Mouse (Mus musculus): ENCODE measurements around the gene R3hdm1.
"Not testable (repeated sequence)": the region's sequence is repeated elsewhere in the genome, so short reads cannot be mapped to it uniquely, and the experiment has no call there.

The R3hdm1 gene

DNA sequence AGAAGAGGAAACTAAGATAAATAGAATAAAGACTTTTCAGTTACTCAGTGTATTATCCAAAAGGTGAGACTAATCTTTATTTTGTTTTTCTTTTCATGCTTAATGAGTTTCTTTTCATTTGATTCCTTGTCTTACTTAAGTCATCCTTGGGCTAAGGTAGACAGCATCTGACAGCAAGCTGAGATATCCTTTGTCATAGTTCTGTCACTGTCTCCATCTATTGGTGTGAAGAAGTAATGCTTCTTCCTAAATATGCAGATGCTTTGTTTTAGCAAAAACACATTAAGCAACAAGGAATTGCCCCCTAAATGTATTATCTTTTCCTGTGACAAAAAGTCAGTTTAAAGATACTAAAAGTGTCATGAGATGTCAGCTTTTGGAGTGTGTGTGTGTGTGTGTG is 37.9 kb downstream of the R3hdm1 start:
- no peak for DNase-seq

DNA sequence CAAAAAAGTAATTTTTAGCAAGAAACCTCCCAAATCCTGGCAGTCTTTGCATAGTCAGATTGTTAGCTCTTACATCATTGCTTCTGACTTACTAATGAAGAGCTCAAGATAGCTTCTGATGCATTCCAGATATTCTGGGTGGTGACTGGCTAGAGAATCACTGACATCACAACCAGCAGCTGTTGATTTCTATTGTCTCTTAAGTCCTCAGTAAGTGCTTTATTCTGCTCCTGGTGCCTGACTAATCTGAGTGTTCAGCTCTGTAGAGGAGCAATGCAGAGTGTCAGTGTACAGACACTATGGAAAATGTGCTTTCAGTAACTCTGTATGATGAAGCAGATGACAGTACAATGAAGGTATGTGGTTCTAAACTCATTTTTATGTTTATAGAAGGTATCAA is 38.6 kb downstream of the R3hdm1 start:
- no peak for DNase-seq

DNA sequence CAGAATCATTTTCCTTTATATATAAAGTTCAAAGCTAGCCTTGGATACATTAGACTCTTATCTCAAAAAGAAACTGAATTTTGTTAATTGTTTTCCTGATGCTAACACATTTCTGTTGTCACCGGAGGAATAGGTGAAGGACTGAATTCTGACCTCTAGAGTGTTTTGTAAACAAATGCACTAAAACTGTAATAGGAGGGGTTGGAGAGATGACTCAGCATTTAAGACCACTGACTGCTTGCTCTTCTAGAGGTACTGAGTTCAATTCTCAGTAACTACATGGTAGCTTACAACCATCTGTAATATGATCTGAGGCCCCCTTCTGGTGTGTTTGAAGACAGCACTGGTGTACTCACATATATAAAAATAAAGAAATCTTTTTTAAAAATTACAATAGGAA is 63.9 kb downstream of the R3hdm1 start:
- DNase-seq = no peak

DNA sequence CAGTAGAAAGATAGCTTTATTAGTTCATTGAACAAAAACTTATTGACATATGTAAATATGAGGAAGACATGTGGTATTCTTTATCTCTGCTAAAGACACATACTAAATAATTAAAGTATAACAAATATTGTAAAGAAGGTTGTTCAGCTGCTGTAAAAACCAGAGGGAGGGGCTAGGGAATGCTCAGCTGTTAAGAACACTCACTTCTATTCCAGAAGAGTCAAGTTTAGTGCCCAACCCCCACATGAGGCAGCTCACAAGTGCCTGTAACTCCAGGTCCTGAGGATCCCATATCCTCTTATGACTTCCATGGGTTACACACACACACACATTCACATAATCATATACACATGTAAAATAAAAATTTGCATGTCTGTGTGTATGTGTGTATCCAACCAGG is 67.0 kb downstream of the R3hdm1 start:
- no peak for DNase-seq

DNA sequence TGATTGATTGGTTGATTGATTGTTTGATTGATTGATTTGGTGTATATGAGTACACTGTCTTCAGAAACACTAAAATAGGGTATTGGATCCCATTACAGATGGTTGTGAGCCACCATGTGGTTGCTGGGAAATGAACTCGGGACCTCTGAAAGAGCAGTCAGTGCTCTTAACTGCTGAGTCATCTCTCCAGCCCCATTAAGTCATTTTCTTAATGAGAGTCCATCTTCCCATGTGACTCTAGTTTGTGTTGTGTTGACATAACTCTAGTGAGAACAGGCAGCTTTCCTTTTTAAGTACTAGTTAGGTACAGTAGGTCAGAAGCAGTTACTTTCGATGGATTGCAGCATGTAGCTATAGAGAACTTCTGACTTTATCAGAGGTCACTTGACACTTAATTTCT is 88.3 kb downstream of the R3hdm1 start:
- DNase-seq = no peak

DNA sequence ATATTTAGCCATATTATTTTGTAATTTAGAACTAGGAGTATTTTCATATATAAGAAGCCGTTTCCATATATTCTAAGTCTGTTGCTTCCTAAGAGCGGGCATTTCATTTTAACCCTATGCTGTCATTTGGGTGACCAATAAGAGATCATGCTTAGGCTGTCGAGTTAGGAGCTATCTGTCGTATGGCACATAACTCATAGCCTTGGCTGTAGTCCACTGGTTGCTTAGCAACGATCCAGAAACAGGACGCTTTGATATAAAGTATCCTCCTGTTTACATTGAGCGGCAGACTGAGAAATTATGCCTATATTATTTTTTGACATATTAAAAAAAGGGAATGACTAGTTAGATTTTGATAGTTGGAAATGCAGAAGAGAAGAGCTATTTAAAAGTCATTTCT is 89.3 kb downstream of the R3hdm1 start:
- DNase-seq = no peak

DNA sequence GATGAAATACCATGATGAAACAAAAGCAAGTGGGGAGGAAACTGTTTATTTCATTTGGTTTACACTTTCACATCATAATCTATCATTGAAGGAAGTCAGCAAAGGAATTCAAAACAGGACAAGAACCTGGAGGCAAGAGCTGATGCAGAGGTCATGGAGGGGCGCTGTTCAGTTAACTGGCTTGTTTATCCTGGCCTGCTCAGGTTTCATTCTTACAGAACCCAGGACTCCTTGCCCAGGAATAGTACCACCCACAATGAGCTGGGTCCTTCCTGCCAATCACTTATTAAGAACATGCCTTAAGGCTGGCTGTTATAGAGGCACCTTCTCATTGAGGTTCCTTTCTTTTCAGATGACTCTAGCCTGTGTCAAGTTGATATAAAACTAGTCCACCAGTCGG is 90.9 kb downstream of the R3hdm1 start:
- no peak for DNase-seq

DNA sequence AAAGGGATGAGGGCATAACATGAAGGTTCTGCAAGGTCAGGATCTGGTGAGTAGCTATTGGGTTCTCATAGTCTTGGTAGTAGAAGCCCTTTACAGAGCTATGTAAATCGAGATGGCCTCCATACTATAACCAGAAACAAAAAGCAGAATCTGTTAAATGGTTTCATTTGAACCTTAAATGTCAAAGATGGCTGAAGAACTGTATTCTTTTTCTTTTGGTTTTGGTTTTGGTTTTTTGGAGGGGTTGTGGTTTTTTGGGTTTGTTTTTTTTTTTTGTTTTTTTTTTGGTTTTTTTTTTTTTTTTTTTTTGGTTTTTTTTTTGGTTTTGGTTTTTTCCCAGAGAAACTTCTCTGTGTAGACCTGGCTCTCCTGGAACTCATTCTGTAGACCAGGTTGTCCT is 94.3 kb downstream of the R3hdm1 start:
- DNase-seq = no peak

DNA sequence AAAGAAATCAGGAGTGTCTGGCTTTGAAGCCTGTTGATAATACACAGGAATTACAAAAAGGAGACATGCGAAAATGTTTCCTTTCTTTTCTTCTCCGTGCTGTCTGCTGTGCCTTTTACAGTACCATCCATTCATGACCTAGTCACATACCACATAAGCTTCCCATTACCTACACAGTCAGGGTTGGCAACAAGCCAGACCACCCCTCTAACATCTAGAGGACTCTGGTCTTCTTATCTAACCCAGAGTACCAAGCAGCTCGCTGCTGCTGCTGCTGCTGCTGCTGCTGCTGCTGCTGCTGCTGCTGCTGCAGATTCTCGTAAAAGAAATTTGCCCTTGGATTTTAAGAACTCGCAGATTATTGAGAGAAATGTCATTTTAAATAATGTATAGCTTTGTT is 110.2 kb downstream of the R3hdm1 start:
- no peak for DNase-seq

DNA sequence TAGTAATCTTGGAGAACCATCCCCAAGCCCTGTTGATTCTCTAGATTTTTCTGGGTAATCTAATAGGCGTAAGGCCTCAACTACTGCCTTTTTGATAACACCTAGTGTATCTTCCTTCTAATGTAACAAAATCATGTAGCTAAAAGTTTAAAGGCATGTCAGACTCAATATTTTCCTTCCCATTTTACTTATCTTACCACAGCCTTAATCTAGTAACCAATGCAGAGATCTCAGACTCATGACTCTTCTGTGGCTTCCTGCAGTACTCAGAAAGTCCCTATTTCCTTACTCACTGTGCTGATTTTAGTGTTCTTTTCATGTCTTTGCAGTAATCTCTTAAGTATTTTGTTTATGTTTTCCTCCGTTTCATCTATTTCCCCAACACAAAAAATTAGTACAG is 118.8 kb downstream of the R3hdm1 start:
- no peak for DNase-seq

DNA sequence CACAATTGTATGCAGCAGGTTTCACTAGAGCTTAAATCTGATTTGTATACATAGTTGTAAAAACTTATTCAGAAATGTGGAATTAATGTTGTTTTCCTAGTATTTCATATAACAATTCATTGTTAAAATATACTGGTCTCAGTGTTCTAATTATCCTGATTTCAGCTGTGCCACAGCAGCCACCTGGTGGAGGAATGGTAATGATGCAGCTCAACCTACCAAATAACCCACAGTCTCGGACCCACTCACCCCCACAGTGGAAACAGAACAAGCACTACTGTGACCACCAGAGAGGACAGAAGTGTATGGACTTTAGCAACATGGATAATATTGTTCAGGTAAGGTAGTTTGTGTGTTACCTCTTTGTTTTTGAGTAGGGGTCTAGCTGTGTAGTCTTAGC is 120.2 kb downstream of the R3hdm1 start:
- DNase-seq = no peak

DNA sequence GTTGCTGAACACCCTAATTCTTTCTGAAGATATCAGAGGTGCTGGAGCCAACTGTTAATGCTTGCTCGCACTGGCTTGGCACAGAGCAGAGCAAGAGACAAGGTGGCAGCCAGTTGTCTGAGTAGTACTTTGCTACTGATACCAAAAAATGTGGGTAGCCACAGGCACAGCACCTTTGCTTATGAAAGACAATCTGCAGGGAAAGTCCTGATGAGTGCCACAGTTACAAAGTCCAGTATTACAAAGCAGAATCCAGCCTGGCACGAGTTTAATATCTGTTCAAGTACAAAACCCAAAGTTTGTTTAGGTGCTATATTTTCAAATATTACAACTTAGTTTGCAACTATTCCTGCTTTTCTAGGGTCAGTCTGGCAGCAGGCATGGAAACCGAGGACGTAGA is 132.1 kb downstream of the R3hdm1 start:
- no peak for DNase-seq

DNA sequence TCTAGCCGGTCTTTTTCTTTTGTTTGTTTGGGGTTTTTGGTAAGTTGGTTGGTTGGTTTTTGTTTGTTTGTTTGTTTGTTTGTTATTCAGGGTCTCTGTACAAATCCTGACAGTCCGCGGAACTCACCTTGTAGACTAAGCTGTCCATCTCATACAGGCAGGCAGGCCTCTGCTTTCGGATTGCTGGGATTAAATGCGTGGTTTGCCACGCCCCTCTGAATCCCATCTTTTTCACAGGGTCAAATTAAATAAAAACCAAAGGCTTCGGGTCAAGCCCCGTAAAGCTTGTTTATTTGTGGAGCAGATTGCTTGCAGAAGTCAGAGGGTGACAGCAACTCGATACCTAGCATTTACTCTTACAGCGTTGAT is 140.5 kb downstream of the R3hdm1 start, which contains the start of gene Ubxn4:
Ubxn4 (plus strand) TSS at position 338 of the 369 bp plus-strand sequence.
- no peak for DNase-seq

DNA sequence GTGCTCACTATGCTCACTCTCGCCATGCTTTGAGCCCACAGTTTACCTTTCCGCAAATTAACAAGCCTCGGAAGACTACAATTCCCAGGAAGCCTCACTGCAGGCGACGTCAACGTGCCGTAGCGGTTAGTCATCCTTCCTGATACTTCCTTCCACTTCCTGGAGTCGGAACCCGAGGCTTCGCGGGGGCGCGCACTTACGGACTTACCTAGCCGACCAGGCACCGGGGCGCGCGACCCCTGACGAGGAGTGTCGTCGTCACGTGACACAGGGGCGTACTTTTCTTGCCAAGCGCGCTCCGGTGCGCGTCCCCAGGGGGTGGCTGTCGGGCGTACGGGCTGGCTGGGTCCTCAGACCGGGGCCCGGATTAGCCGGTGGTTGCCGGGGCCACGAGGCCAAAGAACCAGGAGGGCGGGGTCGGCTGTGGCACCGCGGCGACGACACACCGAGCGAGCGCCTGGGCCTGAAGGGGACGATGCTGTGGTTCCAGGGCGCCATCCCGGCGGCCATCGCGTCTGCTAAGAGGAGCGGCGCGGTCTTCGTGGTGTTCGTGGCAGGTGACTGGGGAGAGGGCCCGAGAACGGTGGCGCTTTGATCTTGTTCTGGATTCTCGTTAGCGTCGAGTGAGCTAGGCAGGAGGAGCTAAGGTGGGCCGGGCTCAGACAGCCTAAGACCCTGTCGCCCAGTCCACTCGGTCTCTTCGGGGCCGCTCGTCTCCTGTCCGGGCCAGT is 141.1 kb downstream of the R3hdm1 start:
- DNase-seq = peak; percentile 98

DNA sequence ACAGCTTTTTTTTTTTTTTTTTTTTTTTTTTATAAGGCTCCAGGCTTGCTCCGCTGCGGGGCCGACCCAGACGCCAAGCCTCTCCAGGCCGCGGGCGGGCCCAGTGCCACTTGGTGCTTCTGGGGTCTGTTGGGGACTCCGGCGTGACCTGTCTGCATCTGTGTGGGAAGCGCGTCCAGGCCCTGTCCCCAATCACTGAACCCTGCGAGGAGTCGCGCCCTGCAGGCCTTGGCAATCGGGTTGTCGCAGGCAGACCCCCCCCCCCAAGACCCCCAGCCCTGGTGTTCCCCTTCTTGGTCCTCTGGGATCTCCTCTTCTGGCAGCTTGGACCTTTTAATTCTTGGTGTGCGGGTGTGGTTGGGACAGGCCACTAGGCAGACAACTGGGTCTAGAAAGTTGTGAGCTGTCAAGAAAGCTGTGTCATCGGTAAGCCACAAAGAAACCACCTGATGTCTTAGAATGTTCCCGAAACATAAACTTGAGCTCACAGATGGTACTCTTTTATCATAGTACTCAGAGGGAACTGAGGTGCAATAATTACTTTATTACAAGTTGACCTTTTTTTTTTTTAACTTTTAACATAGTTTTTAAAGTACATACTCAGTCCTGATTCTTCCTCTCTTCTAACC is 141.7 kb downstream of the R3hdm1 start:
- DNase-seq = no peak

DNA sequence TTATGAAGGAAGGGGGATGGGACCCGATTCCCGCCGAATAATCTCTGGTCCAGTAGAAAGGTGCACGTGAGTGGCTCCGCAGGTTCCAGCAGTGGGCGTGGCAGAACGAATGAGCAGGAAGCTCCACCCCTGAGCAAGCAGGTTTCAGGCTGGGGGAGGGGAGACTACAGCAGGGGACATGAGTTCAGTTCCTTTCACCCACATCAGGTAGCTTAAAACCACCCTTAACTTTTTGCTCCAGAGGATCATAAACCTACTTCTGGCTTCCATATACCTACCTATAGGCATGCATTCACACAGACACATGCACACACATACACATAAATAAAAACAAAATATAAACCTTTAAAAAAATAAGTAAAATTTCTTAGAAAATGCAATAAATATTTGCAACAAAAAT is 164.0 kb downstream of the R3hdm1 start:
- not testable (repeated sequence) for DNase-seq

DNA sequence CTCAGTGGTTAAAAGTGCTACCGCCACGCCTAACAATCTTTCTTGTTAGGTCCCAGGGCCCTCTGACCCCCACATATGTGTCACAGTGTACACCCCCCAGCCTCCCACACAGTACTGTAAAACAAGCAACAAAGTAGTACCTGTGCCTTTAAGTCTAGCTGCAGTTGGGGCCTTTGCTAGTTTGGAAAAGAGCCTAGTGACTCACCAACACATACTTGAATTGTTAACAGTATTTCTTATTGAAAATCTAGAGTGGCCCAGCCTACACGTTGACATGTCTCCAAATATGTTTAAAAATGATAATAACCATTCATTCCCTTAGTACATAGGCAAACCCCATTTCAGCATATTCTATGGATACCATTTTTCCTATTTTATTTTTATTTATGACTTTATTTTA is 167.6 kb downstream of the R3hdm1 start:
- DNase-seq = no peak

DNA sequence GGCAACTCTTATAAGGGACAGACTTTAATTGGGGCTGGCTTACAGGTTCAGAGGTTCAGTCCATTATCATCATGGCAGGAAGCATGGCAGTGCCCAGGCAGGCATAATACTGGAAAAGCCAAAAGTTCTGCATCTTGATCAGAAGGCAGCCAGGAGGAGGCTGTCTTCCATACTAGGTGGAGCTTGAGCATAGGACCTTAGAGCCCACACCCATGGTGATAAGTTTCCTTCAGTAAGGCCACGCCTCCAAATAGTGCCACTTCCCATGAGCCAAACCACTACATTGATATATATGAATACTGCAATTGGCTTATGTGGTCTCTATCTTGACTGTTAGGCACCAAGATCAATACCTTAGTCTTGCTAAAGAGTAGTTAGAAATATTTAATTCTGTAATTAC is 172.8 kb downstream of the R3hdm1 start:
- no peak for DNase-seq

DNA sequence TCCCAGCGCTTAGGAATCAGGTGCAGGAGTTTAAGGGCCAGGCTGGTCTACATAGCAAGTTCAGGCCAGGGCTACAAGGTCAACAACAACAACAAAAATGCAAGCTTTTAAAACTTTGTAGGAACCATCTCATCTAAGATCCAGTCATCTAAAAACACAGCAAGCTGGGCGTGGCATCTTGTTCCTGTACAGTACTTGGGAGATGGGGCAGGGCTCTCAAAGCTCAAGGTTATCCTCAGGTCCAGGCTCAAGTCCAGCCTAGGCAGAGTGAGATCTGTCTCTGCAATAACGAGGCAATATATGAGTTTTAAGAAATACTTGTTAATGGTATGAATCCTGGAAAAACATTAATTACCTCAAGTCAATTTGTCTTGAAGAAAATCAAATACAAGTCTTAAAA is 175.5 kb downstream of the R3hdm1 start:
- no peak for DNase-seq

DNA sequence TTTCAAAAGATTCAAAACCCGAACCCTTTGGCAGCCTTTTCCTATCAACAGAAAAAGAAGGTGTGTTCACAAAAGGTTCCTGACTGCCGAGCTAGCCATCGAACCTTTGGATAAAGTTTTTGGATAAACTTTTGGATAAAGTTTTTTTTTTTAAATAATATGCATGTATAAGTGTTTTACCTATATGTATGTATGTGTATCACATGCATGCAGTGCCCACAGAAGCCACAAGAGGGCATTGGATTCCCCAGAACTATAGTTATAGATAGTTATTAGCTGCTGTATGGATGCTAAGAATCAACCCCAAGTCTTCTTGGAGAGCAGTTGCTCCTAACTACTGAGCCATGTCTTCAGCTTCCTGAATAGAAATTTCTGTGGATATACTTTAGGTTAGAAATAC is 178.7 kb downstream of the R3hdm1 start:
- DNase-seq = no peak

DNA sequence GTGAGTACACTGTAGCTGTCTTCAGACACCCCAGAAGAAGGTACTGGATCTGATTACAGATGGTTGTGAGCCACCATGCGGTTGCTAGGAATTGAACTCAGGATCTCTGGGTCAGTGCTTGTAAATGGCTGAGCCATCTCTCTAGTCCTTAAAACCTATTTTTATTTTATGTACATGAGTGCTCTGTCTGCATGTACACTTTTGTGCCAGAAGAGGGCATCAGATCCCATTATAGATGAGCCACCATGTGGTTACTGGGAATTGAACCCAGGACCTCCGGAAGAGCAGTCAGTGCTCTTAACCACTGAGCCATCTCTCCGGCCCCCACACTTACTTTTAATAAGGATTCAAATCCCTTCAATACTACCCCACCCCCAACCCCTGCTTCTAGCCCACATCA is 179.8 kb downstream of the R3hdm1 start:
- DNase-seq = no peak

DNA sequence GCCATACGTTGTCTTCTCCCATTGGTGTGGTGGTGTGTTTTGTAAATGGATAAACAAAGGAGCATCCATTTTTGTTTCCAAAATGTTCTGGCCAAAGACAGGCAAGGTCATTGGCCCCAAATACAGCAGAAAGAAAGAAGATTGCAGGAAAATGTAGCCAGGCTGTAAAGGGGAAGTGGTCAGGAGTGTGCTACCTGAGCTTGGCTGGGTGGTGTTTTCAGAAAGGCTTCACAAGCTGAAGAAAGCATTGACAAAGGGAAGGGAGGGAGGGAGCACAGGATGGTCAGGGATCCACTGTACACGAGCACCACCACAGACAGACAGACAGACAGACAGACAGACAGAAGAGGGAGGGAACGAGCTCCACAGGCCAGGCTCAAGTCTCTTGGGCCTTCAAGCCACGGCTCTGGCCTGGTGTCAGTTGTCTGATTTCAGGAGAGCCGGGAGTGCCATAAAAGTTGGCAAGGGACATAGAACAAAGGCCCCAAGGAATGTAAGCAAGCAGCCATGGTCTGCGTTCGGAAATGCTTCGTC is 181.1 kb downstream of the R3hdm1 start:
- no peak for DNase-seq

DNA sequence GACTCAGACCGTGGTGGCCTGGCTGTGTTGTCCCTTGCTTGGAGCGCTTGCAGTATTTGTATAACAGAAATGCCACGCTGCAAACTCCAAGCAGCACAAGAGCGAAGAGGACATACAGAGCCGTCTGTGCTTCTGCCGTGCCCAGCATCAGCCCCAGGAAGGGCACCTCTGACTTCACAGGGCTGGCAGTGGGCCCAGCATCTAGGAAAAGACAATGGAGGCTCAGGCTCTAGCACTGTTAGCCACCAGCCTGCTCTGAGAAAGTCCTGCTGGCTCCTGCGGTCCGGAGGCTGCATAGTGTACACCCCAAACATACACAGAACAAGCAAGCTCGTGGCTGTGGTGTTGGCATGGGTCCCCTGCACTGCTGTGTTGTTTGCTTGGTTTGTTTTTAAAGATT is 182.0 kb downstream of the R3hdm1 start:
- no peak for DNase-seq

Data from kidney, adult 11 months (tissue).